Mouse (Mus musculus) limb, embryonic 10.5 days (tissue): ENCODE data around the gene Tmem248. TPM values are rescaled to one million over a fixed set of nuclear protein-coding genes. Genes with fewer than 3 reads are reported as not detected.

Source experiments
- DNase-seq: peaks from one replicate; pipeline ENCODE4 v3.0.0-alpha.2; 2017; ENCODE audit warnings: low spot score
- H3K27ac ChIP-seq: fragments of 300-500 bp; sonication (generic); 2 replicates; pipeline ENCODE4 v1.5.1; 2016; ENCODE audit warnings: mild to moderate bottlenecking
- H3K27me3 ChIP-seq: fragments of 300-500 bp; sonication (generic); 2 replicates; pipeline ENCODE4 v1.6.1; 2016; ENCODE audit warnings: low read depth, mild to moderate bottlenecking; ENCODE audit not compliant: poor library complexity, severe bottlenecking
- H3K36me3 ChIP-seq: fragments of 300-500 bp; sonication (generic); 2 replicates; pipeline ENCODE4 v1.6.1; 2016; ENCODE audit warnings: mild to moderate bottlenecking, moderate library complexity
- H3K4me1 ChIP-seq: fragments of 300-500 bp; sonication (generic); 2 replicates; pipeline ENCODE4 v1.6.1; 2016
- H3K4me3 ChIP-seq: fragments of 300-500 bp; sonication (generic); 2 replicates; pipeline ENCODE4 v1.5.1; 2016; ENCODE audit warnings: mild to moderate bottlenecking, moderate library complexity
- H3K9me3 ChIP-seq: fragments of 300-500 bp; sonication (generic); replicated peaks from 2 replicates; pipeline ENCODE4 v1.6.1; 2016; ENCODE audit warnings: mild to moderate bottlenecking
- WGBS: fragments of 180-500 bp; shearing (Covaris S2); methylation state at CpG from one replicate; pipeline ENCODE4 v1.1.7; 2016; 5-methylcytosine and 5-hydroxymethylcytosine counted together
- polyA plus RNA-seq: library from polyadenylated mRNA; unstranded; fragments of >200 nt; fragmentation: Nextera tagmentation; extraction: Ambion mirVana; gene quantifications from 2 replicates; pipeline ENCODE4 v1.2.1, GENCODE M21; 2016

The Tmem248 gene
- polyA plus RNA-seq, result 40.2 and 40.5 TPM in 2 replicates

- no peaks in the 10 kb centered on the region for H3K27me3 ChIP-seq
- 85% methylated on average over 7 of the region's 7 CpGs for WGBS
- H3K9me3 ChIP-seq, result no peaks in the 10 kb centered on the region
- H3K36me3 ChIP-seq, result peaks cover 26% of the 10 kb centered on the region
- DNase-seq, result no peak
- H3K27ac ChIP-seq, result no peak within 1 kb of the TSS
- H3K4me1 ChIP-seq, result peaks cover 4% of the 10 kb centered on the region
- H3K4me3 ChIP-seq, result no peak within 1 kb of the TSS
These were observed at the start of gene Tmem248 for GRCm38 (mm10) chr5:130216781-130217180. Gene Tmem248 (plus strand): TSS chr5:130217081.

GRCm38 (mm10) chr5:130169109-130169508, 47.8 kb upstream of the Tmem248 start:
- Histone ChIP-seq H3K9me3 (no peaks in the 10 kb centered on the region), H3K4me1 (peaks cover 20% of the 10 kb centered on the region), H3K27ac (no peak overlapping the region), H3K36me3 (no peaks in the 10 kb centered on the region), H3K27me3 (no peaks in the 10 kb centered on the region), H3K4me3 (no peak overlapping the region)
- DNase-seq, result no peak
- 77% methylated on average over 6 of the region's 6 CpGs for WGBS

DNA sequence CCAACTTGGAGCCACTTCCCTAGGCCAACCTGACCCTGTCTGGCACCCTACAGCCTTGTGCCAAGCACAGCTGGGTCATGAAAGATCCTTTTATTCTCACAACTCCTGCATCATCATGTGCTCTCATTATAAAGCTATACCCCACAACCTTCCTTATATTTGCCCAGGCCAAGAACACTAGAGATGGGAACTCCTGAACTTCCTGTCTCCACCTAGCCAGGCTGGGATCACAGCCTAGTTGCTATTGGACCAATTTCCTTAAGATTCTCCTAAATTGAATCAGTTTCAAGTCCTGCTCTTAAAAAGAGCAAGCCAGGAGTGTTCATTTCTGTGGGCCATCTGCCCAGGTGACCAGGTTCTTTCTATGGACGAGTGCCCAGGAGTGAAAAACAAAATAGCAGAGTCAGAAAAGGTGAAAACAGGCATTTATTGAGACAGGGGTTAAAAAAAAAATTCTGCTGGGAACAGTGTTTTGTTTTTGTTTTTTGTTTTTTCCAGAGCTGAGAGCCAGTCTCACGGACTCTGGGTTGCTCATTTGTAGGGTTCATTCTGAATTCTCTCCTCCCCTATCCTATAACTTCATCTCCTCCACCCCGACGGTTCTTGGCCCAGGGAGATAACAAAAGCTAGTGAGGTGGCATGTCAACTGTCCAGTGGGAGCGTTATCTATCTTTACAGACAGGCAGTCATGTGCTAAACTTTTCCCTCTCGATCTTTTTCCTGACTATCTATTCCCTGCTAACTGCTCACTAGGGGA, 46.0 kb upstream of the Tmem248 start:
- no peak for DNase-seq
- 13% methylated on average over 6 of the region's 6 CpGs for WGBS
- Histone ChIP-seq H3K27ac (peak overlapping the region; percentile 92), H3K36me3 (no peaks in the 10 kb centered on the region), H3K4me3 (peak overlapping the region; percentile 97), H3K9me3 (no peaks in the 10 kb centered on the region), H3K27me3 (no peaks in the 10 kb centered on the region), H3K4me1 (peaks cover 20% of the 10 kb centered on the region)

- H3K9me3 ChIP-seq, result no peaks in the 10 kb centered on the region
These were observed 45.4 kb upstream of the Tmem248 start, which contains the start of gene Rabgef1 for GRCm38 (mm10) chr5:130171423-130171954. Gene Rabgef1 (plus strand): TSS chr5:130171798.

DNA sequence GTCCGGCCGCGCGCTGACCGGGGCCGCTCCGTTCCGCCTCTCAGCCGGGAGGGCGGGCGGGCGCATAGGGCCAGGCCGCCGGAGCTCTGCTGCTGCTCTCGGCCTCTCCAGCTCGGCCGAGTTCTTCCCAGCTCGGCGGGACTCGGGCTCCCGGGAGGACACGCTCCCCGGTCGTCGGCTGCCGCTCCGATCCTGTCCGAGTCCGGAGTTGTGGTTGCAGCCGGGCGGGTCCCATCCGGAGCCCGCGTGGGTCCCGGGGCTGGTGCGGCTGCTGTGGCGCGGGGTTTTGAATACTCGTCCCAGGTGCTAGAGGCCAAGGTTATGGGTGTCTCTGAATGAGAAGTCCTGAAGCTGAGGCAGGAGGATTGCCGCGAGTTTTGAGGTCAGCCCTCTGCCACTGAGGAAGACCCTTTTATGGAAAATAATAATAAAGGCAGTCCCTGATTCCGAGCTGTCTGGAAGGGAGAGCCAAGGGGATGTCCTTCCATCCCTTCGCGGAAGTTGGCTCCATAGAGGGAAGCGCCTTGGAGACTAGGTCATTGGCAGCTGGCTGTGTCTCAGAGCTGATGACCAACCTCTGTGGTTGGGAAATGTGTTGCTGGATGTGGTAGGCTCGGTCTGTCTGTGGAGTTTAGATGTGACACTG, 44.8 kb upstream of the Tmem248 start:
- H3K27ac ChIP-seq, result peak overlapping the region; percentile 92
- no peaks in the 10 kb centered on the region for H3K27me3 ChIP-seq
- peaks cover 20% of the 10 kb centered on the region for H3K4me1 ChIP-seq
- H3K36me3 ChIP-seq, result no peaks in the 10 kb centered on the region
- DNase-seq, result no peak
- H3K9me3 ChIP-seq, result no peaks in the 10 kb centered on the region
- H3K4me3 ChIP-seq, result peak overlapping the region; percentile 97
- WGBS, result 2% methylated on average over 43 of the region's 46 CpGs

More at GRCm38 (mm10) chr5:130171423-130171954, 45.4 kb upstream of the Tmem248 start, which contains the start of gene Rabgef1:
- no peaks in the 10 kb centered on the region for H3K27me3 ChIP-seq
- H3K4me1 ChIP-seq, result peaks cover 20% of the 10 kb centered on the region
- peak; percentile 97 for DNase-seq
- under 1% methylated on average over 62 of the region's 62 CpGs for WGBS
- H3K4me3 ChIP-seq, result peak within 1 kb of the TSS; percentile 97
- no peaks in the 10 kb centered on the region for H3K36me3 ChIP-seq
- H3K27ac ChIP-seq, result peak within 1 kb of the TSS; percentile 92

DNA sequence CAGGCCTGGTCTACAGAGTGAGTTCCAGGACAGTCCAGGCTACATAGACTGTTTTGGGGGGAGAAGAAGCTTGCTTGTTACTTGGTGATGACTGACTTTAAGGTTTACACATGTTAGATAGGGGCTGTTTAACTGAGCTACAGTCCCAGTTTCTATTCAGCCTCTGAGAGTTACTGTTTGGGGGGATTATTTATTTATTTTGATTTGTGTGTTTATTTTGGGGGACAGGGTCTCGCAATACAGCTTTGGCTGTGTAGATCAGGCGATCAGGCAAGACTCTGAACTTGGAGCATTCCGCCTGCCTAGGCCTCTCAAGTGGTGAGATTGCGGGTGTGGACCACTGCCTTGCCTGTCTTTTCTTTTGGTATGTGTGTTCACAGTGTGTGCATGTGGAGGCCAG, 43.9 kb upstream of the Tmem248 start:
- H3K4me3 ChIP-seq, result peak overlapping the region; percentile 97
- H3K4me1 ChIP-seq, result peaks cover 20% of the 10 kb centered on the region
- H3K9me3 ChIP-seq, result no peaks in the 10 kb centered on the region
- H3K36me3 ChIP-seq, result no peaks in the 10 kb centered on the region
- 96% methylated on average over 4 of the region's 4 CpGs for WGBS
- H3K27me3 ChIP-seq, result no peaks in the 10 kb centered on the region
- H3K27ac ChIP-seq, result no peak overlapping the region
- DNase-seq, result no peak

- H3K4me3 ChIP-seq, result no peak overlapping the region
- WGBS, result 74% methylated on average over 4 of the region's 4 CpGs
- no peaks in the 10 kb centered on the region for H3K9me3 ChIP-seq
- H3K27ac ChIP-seq, result no peak overlapping the region
- no peak for DNase-seq
- no peaks in the 10 kb centered on the region for H3K27me3 ChIP-seq
- H3K4me1 ChIP-seq, result peaks cover 5% of the 10 kb centered on the region
- H3K36me3 ChIP-seq, result no peaks in the 10 kb centered on the region
These were observed 39.0 kb upstream of the Tmem248 start for GRCm38 (mm10) chr5:130177871-130178270.

GRCm38 (mm10) chr5:130180362-130180761, 36.5 kb upstream of the Tmem248 start:
- no peak for DNase-seq
- WGBS, result 75% methylated on average over 7 of the region's 7 CpGs
- no peaks in the 10 kb centered on the region for H3K36me3 ChIP-seq

GRCm38 (mm10) chr5:130181740-130182540, 34.9 kb upstream of the Tmem248 start:
- no peaks in the 10 kb centered on the region for H3K4me1 ChIP-seq
- no peak overlapping the region for H3K4me3 ChIP-seq
- WGBS, result 89% methylated on average over 6 of the region's 6 CpGs
- H3K27ac ChIP-seq, result no peak overlapping the region
- H3K36me3 ChIP-seq, result no peaks in the 10 kb centered on the region
- DNase-seq, result no peak
- H3K9me3 ChIP-seq, result no peaks in the 10 kb centered on the region
- no peaks in the 10 kb centered on the region for H3K27me3 ChIP-seq

More at GRCm38 (mm10) chr5:130180362-130180761, 36.5 kb upstream of the Tmem248 start:
- no peaks in the 10 kb centered on the region for H3K9me3 ChIP-seq
- H3K27ac ChIP-seq, result no peak overlapping the region
- H3K27me3 ChIP-seq, result no peaks in the 10 kb centered on the region
- H3K4me3 ChIP-seq, result no peak overlapping the region
- H3K4me1 ChIP-seq, result no peaks in the 10 kb centered on the region

DNA sequence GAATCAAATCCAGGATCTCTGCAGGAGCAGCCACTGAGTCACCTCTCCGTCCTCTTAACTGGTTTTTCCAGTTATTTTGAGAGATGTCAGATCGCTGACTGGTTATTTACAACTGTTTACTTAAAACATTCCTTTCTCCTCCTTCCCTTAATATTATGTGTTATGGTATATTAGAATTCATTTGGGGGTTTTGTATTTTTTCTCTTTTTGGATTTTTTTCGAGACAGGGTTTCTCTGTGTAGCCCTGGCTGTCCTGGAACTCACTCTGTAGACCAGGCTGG, 34.4 kb upstream of the Tmem248 start:
- Histone ChIP-seq H3K36me3 (0 out of 2 replicates have a peak, but pooled peaks cover 2% of the 10 kb centered on the region), H3K27me3 (no peaks in the 10 kb centered on the region), H3K4me1 (no peaks in the 10 kb centered on the region), H3K27ac (no peak overlapping the region), H3K4me3 (no peak overlapping the region), H3K9me3 (no peaks in the 10 kb centered on the region)
- no peak for DNase-seq
- WGBS, result 90% methylated on average over 3 of the region's 3 CpGs

DNA sequence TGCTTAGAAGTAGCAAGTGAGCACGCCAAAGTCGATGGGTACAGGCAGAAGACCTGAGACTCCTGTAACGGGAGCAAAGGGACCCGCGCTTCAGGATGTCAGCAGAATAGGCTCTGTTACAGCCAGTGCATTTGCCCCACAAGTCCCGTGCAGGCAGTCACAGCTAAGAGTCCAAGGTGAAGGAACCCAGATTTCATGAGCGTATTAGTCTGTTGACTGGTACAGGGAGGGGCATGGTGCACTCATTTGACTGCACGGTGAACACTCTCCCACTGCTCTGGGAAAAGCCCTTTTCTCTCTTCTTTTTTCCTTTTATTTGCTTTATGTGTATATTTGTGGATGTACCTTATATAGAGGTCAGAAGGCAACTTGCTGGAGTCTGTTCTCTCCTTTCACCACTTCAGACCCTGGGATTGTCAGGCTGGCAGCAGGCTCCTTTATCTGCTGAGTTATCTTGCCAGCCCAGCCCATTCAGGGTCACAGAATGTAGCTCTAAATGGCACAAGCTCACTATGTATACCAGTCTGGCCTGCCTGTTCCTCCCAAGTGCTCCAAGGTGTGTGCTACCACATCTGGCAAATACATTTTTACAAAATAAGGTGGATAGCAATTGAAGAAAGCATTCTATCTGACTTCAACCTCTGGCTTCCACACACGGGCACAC, 32.6 kb upstream of the Tmem248 start:
- Histone ChIP-seq H3K4me1 (no peaks in the 10 kb centered on the region), H3K4me3 (no peak overlapping the region), H3K27ac (no peak overlapping the region), H3K27me3 (no peaks in the 10 kb centered on the region), H3K9me3 (no peaks in the 10 kb centered on the region), H3K36me3 (peaks cover 18% of the 10 kb centered on the region)
- WGBS, result 84% methylated on average over 9 of the region's 9 CpGs
- DNase-seq, result no peak

DNA sequence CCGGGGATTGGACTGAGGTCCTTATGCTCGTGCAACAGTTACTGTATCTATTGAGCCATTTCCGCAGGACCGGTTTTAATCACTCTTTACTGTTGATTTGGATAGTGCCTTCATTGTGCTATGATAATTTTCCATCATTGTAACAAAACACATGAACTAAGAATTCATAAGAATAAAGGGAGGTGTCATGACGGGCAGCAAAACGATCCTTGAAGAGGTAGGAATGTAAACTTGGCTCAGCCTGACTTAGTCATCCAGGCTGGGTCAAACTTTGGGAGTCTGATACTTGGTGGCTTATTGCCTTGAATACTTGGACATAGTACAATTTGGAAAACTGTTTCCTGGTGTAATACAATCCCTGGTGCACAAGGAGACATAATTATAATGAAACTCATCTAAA, 31.6 kb upstream of the Tmem248 start:
- WGBS, result 90% methylated on average over 6 of the region's 6 CpGs

More for the DNA sequence above, 31.6 kb upstream of the Tmem248 start:
- no peak for DNase-seq
- no peaks in the 10 kb centered on the region for H3K9me3 ChIP-seq
- H3K27ac ChIP-seq, result no peak overlapping the region
- no peaks in the 10 kb centered on the region for H3K4me1 ChIP-seq
- H3K36me3 ChIP-seq, result peaks cover 28% of the 10 kb centered on the region
- H3K4me3 ChIP-seq, result no peak overlapping the region
- no peaks in the 10 kb centered on the region for H3K27me3 ChIP-seq
